Mouse (Mus musculus) macrophage (primary cell): ENCODE results near the gene Pde2a. TPM values are rescaled to one million over a fixed set of nuclear protein-coding genes. Genes with fewer than 3 reads are reported as not detected.

ENCODE experiments used
- H3K27ac ChIP-seq: fragments of 350-480 bp; formaldehyde crosslinking; 2 replicates; pipeline ENCODE4 v1.9.0; 2021
- H3K36me3 ChIP-seq: fragments of 350-480 bp; formaldehyde crosslinking; 2 replicates; pipeline ENCODE4 v1.9.0; 2021; ENCODE audit errors: inconsistent target
- H3K4me3 ChIP-seq: fragments of 350-480 bp; formaldehyde crosslinking; 2 replicates; pipeline ENCODE4 v1.9.0; 2021; ENCODE audit errors: inconsistent target
- H3K79me2 ChIP-seq: fragments of 350-480 bp; formaldehyde crosslinking; 2 replicates; pipeline ENCODE4 v1.9.0; 2021; ENCODE audit errors: inconsistent target
- WGBS: methylation state at CpG from one replicate; pipeline ENCODE4 v1.1.7; 2026; ENCODE audit warnings: inconsistent platforms; ENCODE audit not compliant: missing documents; 5-methylcytosine and 5-hydroxymethylcytosine counted together
- polyA plus RNA-seq: library from polyadenylated mRNA; stranded (reverse); fragments of 250-400 nt; gene quantifications from 3 replicates; pipeline ENCODE4 v1.2.4, GENCODE M21; 2018; ENCODE audit warnings: inconsistent platforms

Gene Pde2a
- polyA plus RNA-seq, 1 experiment from 2014 or later = 6.1 TPM

GRCm38 (mm10) chr7:101389256-101389655, 32.2 kb upstream of the Pde2a start:
- H3K36me3 ChIP-seq = peaks cover 76% of the 10 kb centered on the region
- H3K4me3 ChIP-seq = no peak overlapping the region
- H3K27ac ChIP-seq = peak overlapping the region; percentile 75

GRCm38 (mm10) chr7:101391909-101392479, 29.5 kb upstream of the Pde2a start:
- 98% methylated on average over 4 of the region's 4 CpGs for WGBS
- H3K79me2 ChIP-seq = peaks cover 93% of the 10 kb centered on the region
- no peak overlapping the region for H3K27ac ChIP-seq
- peaks cover 94% of the 10 kb centered on the region for H3K36me3 ChIP-seq
- no peak overlapping the region for H3K4me3 ChIP-seq

More at GRCm38 (mm10) chr7:101389256-101389655, 32.2 kb upstream of the Pde2a start:
- H3K79me2 ChIP-seq = peaks cover 96% of the 10 kb centered on the region
- 24% methylated on average over 6 of the region's 6 CpGs for WGBS

DNA sequence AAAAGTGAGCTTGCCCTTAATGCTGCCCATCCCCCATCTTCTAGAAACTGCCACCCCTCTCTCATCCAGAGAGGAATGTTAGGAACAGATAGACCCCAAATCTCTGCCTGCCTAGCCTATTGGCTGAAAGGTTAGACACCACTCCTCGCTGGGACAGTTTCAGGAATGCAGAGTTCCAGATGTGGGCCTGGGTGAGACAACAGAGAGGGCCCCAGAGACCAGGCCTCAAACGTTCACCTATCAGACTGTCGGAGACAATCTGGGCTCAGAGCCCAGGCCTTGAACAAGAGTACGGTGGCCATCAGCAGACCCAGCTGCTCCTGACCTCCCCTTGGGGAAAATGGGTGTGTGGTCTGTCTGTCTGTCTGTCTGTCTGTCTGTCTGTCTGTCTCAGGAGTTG, 28.5 kb upstream of the Pde2a start:
- no peak overlapping the region for H3K27ac ChIP-seq
- H3K36me3 ChIP-seq = peaks cover 94% of the 10 kb centered on the region
- 100% methylated on average over 4 of the region's 4 CpGs for WGBS
- peaks cover 93% of the 10 kb centered on the region; the same call in 1 of the 2 replicates for H3K79me2 ChIP-seq
- no peak overlapping the region for H3K4me3 ChIP-seq

DNA sequence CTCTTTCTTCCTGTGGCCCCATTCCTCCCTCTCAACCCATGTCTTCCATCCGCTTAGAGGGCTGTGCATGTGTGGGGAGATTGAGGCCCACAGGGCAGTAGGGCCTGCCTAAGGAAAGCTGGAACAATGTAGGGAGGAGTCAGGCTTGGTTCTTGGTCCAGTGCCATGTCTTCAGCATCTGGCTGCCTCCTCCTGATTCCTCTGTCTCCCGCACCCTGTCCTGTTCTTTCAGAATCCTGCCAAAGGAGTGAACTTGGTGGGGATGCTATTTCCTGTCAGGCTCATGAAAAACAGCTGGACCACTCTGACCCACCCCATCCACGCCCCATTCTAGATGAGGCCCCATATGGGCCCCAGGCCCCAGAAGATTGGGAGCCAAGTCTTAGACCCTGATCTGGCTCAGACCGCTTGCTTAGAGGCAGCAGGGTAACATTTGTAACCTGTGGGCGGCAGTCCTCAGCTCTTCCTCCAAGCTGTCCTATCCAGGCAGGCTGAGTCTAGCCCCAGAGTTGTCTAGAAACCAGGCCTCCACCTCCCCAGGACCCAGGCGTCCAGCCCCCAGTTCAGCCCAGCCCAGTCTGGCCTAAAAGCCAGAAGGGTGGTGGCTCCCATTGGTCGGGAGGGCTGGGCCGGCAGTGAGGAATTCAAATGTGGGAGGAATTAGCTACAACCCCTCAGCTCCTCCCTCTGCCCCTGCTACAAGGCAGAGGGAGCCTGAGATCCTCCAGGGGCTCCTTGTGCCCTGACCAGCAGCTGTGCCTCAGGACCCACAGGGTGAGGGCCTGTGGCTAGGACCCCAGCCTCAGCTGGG, 27.6 kb upstream of the Pde2a start:
- 95% methylated on average over 8 of the region's 8 CpGs for WGBS
- peaks cover 94% of the 10 kb centered on the region for H3K36me3 ChIP-seq
- peaks cover 93% of the 10 kb centered on the region; the same call in 1 of the 2 replicates for H3K79me2 ChIP-seq
- H3K4me3 ChIP-seq = no peak overlapping the region
- H3K27ac ChIP-seq = no peak overlapping the region

DNA sequence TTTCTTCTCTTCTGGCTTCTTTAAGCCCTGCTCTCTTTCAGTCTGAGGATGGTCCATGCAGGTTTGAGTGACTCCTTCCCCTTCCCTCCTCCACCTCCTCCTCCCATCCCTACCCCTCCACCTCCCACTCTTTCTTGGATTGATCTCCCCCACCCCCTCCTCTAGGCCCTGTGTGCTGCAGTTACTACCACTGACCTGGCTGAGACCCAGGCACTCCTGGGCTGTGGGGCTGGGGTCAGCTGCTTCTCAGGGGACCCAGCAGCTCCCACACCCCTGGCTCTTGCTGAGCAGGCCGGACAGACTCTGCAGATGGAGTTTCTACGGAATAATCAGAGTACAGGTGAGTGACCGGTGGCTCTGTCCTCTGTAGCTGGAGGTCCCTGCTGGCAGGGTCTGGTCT, 26.9 kb upstream of the Pde2a start:
- H3K27ac ChIP-seq = no peak overlapping the region

DNA sequence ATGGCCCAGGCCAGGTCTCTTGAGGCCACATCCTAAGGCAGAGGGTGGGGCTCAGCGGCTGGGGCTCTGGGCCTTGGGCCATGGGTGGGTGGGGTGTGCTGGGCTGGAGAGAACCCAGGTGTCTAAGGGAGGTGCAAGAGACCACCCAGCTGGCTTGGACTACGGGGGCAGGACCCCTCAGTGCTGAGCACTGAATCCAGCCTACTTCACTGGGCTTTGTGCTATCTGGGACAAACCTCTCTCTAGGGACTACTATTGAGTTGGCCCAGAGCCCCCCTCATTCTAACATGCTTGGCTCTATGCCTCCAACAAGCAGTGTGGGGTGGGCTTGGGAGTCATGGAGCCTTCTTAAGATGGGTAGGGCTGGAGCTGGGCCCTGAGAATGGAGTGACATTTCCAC, 26.0 kb upstream of the Pde2a start:
- peaks cover 93% of the 10 kb centered on the region; the same call in 1 of the 2 replicates for H3K79me2 ChIP-seq
- H3K4me3 ChIP-seq = no peak overlapping the region
- H3K27ac ChIP-seq = no peak overlapping the region
- WGBS = 100% methylated on average over 2 of the region's 2 CpGs
- peaks cover 98% of the 10 kb centered on the region for H3K36me3 ChIP-seq

More for the DNA sequence above, 26.9 kb upstream of the Pde2a start:
- 89% methylated on average over 3 of the region's 3 CpGs for WGBS
- H3K4me3 ChIP-seq = no peak overlapping the region
- peaks cover 95% of the 10 kb centered on the region; the same call in 1 of the 2 replicates for H3K79me2 ChIP-seq
- peaks cover 99% of the 10 kb centered on the region for H3K36me3 ChIP-seq

DNA sequence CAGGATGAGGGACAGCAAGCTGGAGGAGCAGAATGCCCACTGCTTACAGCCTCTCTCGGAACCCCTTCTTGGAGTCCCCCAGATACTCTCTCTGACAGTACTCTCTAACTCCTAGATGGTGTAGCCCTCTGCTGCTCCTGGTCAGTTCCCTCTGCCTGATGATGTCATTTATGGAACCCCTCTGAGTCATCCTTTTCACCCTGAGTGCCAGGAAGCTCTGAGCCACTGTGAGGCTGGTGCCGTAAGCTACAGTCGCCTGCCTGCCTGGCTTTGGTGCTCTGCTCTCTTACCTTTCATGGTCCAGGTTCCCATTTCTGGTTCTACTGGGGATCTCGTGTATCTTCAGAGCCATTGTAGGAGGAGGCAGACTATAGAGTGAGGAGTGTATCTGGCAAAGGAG, 24.3 kb upstream of the Pde2a start:
- 82% methylated on average over 4 of the region's 4 CpGs for WGBS
- H3K36me3 ChIP-seq = peaks cover 98% of the 10 kb centered on the region
- H3K27ac ChIP-seq = no peak overlapping the region
- no peak overlapping the region for H3K4me3 ChIP-seq
- peaks cover 85% of the 10 kb centered on the region; the same call in 1 of the 2 replicates for H3K79me2 ChIP-seq

DNA sequence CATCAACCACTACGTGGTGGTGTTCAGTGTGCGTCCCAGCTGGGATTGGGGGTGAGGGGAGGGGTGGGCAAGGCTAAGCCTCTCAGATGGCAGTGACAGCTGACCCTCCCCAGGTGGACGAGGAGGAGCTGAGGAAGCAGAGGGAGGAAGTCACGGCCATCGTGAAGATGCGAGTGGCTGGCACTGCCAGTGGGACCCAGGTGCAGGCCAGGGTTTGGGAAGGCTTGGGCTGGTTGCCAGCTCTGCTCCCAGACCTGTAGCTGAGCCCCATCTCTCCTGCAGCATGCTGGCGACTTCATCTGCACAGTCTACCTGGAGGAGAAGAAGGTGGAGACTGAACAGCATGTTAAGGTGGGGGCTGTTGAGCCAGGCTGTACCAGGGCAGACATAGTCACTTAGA, 20.0 kb upstream of the Pde2a start:
- no peak overlapping the region for H3K4me3 ChIP-seq
- H3K36me3 ChIP-seq = peaks cover 98% of the 10 kb centered on the region
- peaks cover 55% of the 10 kb centered on the region; the same call in 1 of the 2 replicates for H3K79me2 ChIP-seq
- H3K27ac ChIP-seq = no peak overlapping the region
- 84% methylated on average over 7 of the region's 7 CpGs for WGBS

DNA sequence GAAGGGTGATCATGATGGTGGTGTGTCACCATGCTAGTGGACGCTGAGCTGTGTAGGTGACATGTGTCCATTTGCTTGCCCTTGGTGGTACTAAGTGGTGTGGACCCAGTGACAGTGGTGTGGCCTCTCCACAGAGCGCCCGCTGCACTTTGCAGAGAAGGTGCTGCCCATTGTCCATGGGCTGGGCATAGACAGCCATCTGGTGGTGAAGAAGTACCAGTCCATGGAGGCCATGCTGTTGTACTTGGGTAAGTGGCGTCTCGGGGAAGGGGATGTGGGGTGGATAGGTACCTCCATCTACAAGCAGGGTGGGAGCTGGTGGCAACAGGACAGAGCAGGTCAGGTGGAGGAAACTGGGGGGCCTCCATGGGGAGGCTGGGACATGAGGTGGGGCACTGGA, 17.7 kb upstream of the Pde2a start:
- 96% methylated on average over 4 of the region's 5 CpGs for WGBS
- H3K27ac ChIP-seq = no peak overlapping the region
- no peak overlapping the region for H3K4me3 ChIP-seq
- H3K79me2 ChIP-seq = peaks cover 34% of the 10 kb centered on the region; the same call in 1 of the 2 replicates
- H3K36me3 ChIP-seq = peaks cover 98% of the 10 kb centered on the region

DNA sequence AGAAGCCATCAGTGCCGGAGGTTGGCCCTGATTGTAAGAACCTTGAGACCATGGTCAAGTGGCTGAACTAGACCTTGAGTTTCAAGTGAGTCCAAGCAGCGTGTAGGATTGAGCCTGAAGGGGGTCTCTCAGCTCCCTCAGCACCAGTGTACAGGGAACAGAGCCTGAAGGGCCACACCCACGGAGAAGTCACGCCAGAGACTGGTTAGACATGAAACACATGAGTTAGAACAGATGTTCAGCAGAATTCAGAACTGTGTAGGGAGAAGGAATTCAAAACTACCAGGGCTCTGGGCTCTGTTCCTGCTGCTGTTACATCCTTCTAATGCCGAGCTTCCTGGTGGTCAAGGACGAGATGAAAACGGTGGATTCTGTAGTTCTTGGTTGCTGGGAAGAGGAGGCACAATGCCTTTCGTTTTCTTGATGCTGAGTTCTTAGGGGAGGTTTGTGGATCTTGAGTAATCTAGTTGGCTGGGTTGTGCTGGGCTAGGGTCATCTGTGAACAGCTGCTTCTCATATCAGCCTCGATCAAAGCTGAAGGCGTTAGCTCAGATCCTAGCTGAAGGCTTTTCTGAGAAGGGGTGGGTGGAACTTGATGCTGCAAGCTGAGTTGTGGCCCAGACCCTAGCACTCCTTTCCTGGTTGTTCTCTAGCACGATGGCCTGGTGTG, 11.1 kb upstream of the Pde2a start, which contains the start of gene Gm45837:
Gene Gm45837 (plus strand): TSS at position 620 of the 670 bp plus-strand sequence.
- no peaks in the 10 kb centered on the region; the same call in 1 of the 2 replicates for H3K79me2 ChIP-seq
- no peak within 1 kb of the TSS for H3K27ac ChIP-seq
- H3K36me3 ChIP-seq = peaks cover 79% of the 10 kb centered on the region
- H3K4me3 ChIP-seq = no peak within 1 kb of the TSS
- 93% methylated on average over 11 of the region's 11 CpGs for WGBS

- Histone ChIP-seq H3K79me2 (no peaks in the 10 kb centered on the region), H3K36me3 (peaks cover 55% of the 10 kb centered on the region), H3K27ac (no peak overlapping the region), H3K4me3 (no peak overlapping the region)
Measured at GRCm38 (mm10) chr7:101412796-101413195, 8.7 kb upstream of the Pde2a start.

DNA sequence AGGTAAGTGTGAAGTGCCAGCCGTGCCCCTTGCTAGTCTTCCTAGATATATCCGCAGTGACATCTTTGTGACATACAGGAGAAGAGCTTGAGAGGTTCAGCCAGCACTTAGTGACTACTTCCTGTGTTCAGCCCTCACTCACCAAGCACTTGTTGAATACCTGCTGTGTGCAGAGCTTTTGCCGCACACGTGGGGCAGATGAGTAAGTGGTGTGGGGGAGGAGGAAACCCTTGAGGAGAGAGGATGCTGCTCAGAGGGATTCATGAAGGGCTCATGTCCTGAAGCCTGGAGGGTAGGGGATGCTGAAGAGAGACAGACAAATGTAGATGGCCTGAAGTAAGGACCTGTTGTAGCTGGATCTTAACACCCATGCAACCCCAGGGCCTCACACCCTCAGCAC, 7.3 kb upstream of the Pde2a start:
- peaks cover 41% of the 10 kb centered on the region for H3K36me3 ChIP-seq

GRCm38 (mm10) chr7:101414661-101415511, 6.6 kb upstream of the Pde2a start:
- Histone ChIP-seq H3K79me2 (no peaks in the 10 kb centered on the region), H3K27ac (no peak overlapping the region), H3K36me3 (peaks cover 37% of the 10 kb centered on the region), H3K4me3 (no peak overlapping the region)
- WGBS = 78% methylated on average over 6 of the region's 7 CpGs

More for the DNA sequence above, 7.3 kb upstream of the Pde2a start:
- no peaks in the 10 kb centered on the region for H3K79me2 ChIP-seq
- H3K27ac ChIP-seq = no peak overlapping the region
- 90% methylated on average over 4 of the region's 4 CpGs for WGBS
- no peak overlapping the region for H3K4me3 ChIP-seq

GRCm38 (mm10) chr7:101415512-101416100, 5.9 kb upstream of the Pde2a start:
- no peak overlapping the region for H3K4me3 ChIP-seq
- no peaks in the 10 kb centered on the region for H3K79me2 ChIP-seq
- no peak overlapping the region for H3K27ac ChIP-seq
- H3K36me3 ChIP-seq = peaks cover 30% of the 10 kb centered on the region
- 75% methylated on average over 8 of the region's 8 CpGs for WGBS
